Mouse (Mus musculus) brown adipose tissue, adult 24 weeks (tissue): ENCODE results near the gene Thap2. TPM values are rescaled to one million over a fixed set of nuclear protein-coding genes. Genes with fewer than 3 reads are reported as not detected.

Experiments
- H3K27ac ChIP-seq: fragments of 200-500 bp; replicated peaks from 2 replicates; pipeline ENCODE4 v1.5.1; 2012; ENCODE audit warnings: low read depth, mild to moderate bottlenecking, low read length
- H3K4me1 ChIP-seq: fragments of 200-500 bp; 2 replicates; pipeline ENCODE4 v1.6.1; 2012; ENCODE audit warnings: low read length, mixed read lengths; ENCODE audit not compliant: control insufficient read depth, insufficient read depth, insufficient read length
- H3K4me3 ChIP-seq: fragments of 200-500 bp; 2 replicates; pipeline ENCODE4 v1.5.1; 2012; ENCODE audit warnings: low read depth, mild to moderate bottlenecking, low read length, moderate library complexity; ENCODE audit not compliant: insufficient read depth
- polyA plus RNA-seq: library from polyadenylated mRNA; stranded (reverse); fragments of >200 nt; gene quantifications from 2 replicates; pipeline ENCODE4 v1.2.4, GENCODE M21; 2012; ENCODE audit not compliant: missing spikeins, insufficient read depth, insufficient read length

Thap2 gene
- polyA plus RNA-seq, 1 experiment: 10.6 TPM

DNA sequence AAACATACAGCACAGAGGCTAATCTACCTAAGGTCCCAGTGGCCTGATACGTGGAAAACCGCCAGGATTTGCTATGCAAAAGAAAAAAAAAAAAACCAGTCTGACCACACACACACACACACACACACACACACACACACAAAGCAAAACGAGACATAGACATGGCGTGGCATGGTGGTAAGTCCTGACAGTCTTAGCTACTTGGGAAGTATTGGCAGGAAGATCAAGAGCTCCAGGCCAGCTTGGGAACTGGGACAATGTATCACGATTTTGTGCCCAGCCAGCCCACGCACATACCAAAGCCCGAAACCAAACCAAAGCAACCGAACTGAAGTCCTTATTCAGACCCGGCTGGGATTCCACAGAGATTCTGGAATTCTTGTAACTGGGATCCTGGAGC, 50.7 kb downstream of the Thap2 start:
- Histone ChIP-seq H3K4me1 (no peaks in the 10 kb centered on the region; the same call in 1 of the 2 replicates), H3K27ac (peak overlapping the region; percentile 84; the same call in 1 of the 2 replicates), H3K4me3 (no peak overlapping the region)

DNA sequence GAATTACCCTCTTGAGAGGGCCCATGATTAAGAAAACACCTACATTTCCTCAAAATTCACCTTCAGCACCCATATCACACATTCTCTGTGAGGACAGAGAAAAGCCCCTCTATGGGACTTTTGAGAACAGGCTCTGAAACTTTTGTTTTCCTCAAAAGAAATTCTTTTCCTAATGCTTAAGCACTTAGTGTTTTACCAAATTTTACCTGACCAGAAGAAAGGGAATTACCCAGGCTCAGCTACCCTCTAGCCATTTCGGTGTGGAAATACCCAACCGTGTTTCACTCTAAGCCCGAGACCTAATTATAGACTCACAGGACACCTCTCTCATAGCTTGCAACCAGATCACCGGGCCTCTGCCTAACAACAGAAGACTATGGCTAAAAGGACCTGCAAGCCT, 51.2 kb downstream of the Thap2 start:
- Histone ChIP-seq H3K4me1 (no peaks in the 10 kb centered on the region; the same call in 1 of the 2 replicates), H3K4me3 (no peak overlapping the region), H3K27ac (peak overlapping the region; percentile 84)

DNA sequence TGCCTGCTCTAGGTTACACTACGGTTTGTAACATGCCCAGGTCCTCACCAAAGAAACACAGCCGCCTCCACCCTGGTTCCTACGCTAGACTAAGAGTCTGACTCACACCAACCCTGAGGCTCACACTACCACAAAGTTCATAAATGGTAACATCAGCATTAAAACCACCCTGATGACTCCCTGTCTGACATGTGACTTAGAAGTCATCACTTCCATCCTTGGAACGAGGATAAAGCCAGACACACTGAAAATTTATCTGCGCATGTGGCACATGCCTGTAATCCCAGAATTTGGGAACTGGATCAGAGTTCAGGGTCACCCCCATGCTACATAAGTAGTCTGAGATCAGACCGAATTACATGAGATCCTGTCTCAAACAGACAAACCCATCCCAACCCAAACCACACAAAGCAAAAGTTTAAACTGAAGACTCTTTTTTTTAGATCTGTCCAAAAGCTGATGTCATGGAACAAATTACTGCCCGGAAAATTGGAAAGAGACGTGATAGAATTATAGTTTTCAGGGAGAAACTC, 51.8 kb downstream of the Thap2 start:
- no peak overlapping the region for H3K4me3 ChIP-seq
- H3K4me1 ChIP-seq: no peaks in the 10 kb centered on the region; the same call in 1 of the 2 replicates
- peak overlapping the region; percentile 84 for H3K27ac ChIP-seq

DNA sequence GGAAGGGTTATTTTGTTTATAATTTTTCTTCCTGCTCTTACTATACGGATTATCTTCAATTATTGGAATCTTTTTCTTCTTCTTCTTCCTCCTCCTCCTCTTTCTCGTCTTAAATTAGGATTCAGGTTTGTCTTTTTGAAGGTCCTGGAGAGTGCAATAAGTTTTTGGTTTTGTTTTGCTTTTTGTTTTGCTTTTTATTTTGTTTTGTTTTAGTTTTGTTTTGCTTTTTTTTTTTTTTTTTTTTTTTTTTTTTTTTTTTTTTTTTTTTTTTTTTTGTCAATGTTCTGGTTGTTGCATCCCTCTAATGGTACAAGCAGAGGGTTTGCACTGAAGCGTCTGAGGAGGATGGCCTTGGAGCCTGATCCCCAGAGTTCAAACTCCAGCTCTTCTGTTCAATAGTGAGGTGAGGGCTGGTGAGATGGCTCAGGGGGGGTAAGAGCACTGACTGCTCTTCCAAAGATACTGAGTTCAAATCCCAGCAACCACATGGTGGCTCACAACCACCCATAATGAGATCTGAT, 55.2 kb downstream of the Thap2 start:
- Histone ChIP-seq H3K27ac (no peak overlapping the region; the same call in 1 of the 2 replicates), H3K4me1 (no peaks in the 10 kb centered on the region; the same call in 1 of the 2 replicates), H3K4me3 (no peak overlapping the region)

DNA sequence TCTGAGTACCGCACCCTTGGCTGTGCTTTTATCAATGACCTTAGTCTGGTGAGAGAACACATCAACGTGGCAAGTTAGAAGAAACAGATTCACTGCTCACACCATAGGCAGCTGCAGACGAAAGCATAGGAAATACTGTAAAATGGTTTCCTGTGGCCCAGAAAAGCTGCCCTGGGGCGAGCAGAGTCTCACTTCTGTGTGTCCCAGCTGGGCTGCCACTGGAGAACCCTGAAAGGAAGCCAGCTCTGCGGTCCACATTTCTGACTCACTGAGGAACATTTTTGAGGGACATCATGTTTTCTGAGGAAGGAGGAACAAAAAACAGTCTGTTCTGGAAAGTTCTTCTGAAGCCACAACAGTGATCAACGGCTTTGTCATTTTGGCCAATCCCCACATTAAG, 55.7 kb downstream of the Thap2 start:
- no peak overlapping the region for H3K4me3 ChIP-seq
- H3K27ac ChIP-seq: peak overlapping the region; percentile 71
- H3K4me1 ChIP-seq: no peaks in the 10 kb centered on the region; the same call in 1 of the 2 replicates

DNA sequence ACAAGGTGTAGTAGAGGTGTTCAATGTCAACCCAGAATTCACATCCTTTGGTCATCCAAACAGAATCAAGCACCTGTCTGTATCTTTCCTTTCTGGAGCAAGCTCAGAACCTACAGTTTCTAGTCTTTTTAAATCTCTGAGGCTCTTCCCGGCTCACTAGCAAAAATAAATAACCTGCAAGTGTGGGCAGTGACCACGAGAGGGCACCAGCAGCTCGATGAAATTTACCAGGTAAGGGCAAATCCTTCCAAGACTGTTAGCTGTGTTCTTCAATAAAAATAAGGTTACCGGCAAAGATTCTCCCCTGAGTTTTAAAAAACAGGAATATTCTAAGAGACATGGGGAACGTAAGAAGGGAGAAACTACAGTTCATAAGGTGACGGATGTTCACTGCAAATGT, 60.9 kb downstream of the Thap2 start:
- H3K27ac ChIP-seq: no peak overlapping the region
- no peak overlapping the region for H3K4me3 ChIP-seq

DNA sequence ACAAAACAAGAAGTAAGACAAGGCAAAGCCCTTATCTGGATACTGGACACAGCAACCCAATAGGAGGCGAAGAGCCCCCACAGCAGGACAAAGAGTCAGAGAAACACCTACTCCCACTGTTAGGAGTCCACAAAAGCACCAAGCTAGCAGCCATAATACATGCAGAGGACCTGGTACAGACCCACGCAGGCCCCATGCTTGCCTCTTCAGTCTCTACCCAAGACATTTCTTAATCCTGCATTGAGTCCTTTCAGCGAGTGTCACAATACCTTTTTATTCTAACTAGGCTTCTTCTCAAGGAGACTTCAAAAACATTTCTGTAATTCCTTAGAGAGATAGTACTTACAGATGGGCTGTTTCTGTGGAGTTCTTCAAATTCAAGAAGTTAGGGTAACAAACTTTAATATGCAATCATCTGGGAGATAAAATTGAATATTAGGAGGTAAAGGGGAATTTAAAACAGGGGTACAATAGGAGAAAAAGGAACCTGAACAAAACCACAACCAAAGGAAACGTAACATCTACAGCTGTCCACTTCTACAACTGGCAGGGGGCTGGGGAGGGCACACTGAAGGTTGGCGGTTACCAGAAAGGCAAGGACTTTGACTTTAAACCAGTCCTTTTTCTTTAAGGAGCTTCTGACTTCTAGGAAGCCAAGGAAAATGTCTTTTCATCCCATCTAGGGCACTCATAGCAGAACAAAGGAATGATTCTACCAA, 62.8 kb downstream of the Thap2 start:
- Histone ChIP-seq H3K4me1 (no peaks in the 10 kb centered on the region), H3K27ac (no peak overlapping the region), H3K4me3 (no peak overlapping the region)

More for the DNA sequence above, 60.9 kb downstream of the Thap2 start:
- H3K4me1 ChIP-seq: no peaks in the 10 kb centered on the region

Other genes with a start within 250 kb of the Thap2 start
- gene Tph2, start 199.4 kb downstream of the Thap2 start, polyA plus RNA-seq: not detected in 2 replicates
- gene Tbc1d15, start 133.0 kb downstream of the Thap2 start, polyA plus RNA-seq: 31.2 and 49.9 TPM in 2 replicates
- gene Rab21, start 68.8 kb downstream of the Thap2 start, polyA plus RNA-seq: 50.2 and 54.3 TPM in 2 replicates
- gene Tmem19, start 21.9 kb downstream of the Thap2 start, polyA plus RNA-seq: 10.9 and 16.0 TPM in 2 replicates
- 11.6 and 20.8 TPM in 2 replicates for gene Zfc3h1, start 516 bp upstream of the Thap2 start, polyA plus RNA-seq
- not detected in 2 replicates for gene A930009A15Rik, start 185.5 kb upstream of the Thap2 start, polyA plus RNA-seq
- not detected in 2 replicates for gene Lgr5, start 203.3 kb upstream of the Thap2 start, polyA plus RNA-seq